Mouse (Mus musculus) E14TG2a.4 (cell line): Measurements from ENCODE around the gene Mkks.

Experiments used
- CTCF ChIP-seq: conservative IDR thresholded peaks from 2 replicates; pipeline ENCODE4 v1.5.1; 2014; ENCODE audit warnings: low read length
- NANOG ChIP-seq: IDR thresholded peaks from 2 replicates; pipeline ENCODE4 v1.6.1; 2014; ENCODE audit warnings: borderline replicate concordance, low read length, mixed read lengths
- POU5F1 ChIP-seq: IDR thresholded peaks from 2 replicates; pipeline ENCODE4 v1.6.1; 2014; ENCODE audit warnings: low read length, borderline replicate concordance

- TF ChIP-seq CTCF = no peak
- TF ChIP-seq NANOG = no peak
- TF ChIP-seq POU5F1 = no peak
These were observed 772 bp upstream of the Mkks start for GRCm38 (mm10) chr2:136891951-136892371.
